Mouse (Mus musculus) thymus, postnatal 10 days (tissue): ENCODE results near the gene Ube2n.
"Not testable (repeated sequence)": the region's sequence is repeated elsewhere in the genome, so short reads cannot be mapped to it uniquely, and the experiment has no call there.

Experiments used
- DNase-seq, 2 experiments: peaks; one replicate each; pipeline ENCODE4 v3.0.0; 2021; ENCODE audit warnings: low spot score in 2 of 2

The Ube2n gene

GRCm38 (mm10) chr10:95525037-95525675 lies 10.2 kb downstream of the Ube2n start:
- DNase-seq, result no peak

- no peak for DNase-seq
Observed at GRCm38 (mm10) chr10:95525871-95526270, 10.9 kb downstream of the Ube2n start.

- DNase-seq, result no peak
Observed at GRCm38 (mm10) chr10:95526495-95527122, 11.7 kb downstream of the Ube2n start.

- DNase-seq, result no peak
Observed at GRCm38 (mm10) chr10:95530551-95531121, 15.7 kb downstream of the Ube2n start.

GRCm38 (mm10) chr10:95532916-95533315 lies 18.0 kb downstream of the Ube2n start:
- DNase-seq, result no peak

GRCm38 (mm10) chr10:95533382-95533781 lies 18.4 kb downstream of the Ube2n start:
- no peak for DNase-seq

GRCm38 (mm10) chr10:95535399-95536221 lies 20.7 kb downstream of the Ube2n start:
- DNase-seq, result no peak

GRCm38 (mm10) chr10:95536222-95536541 lies 21.2 kb downstream of the Ube2n start:
- no peak for DNase-seq

- DNase-seq, result no peak
Observed at GRCm38 (mm10) chr10:95539260-95539659, 24.3 kb downstream of the Ube2n start.

- DNase-seq, result no peak
Observed at GRCm38 (mm10) chr10:95539841-95540240, 24.9 kb downstream of the Ube2n start.

- no peak for DNase-seq
Observed at GRCm38 (mm10) chr10:95542916-95543315, 28.0 kb downstream of the Ube2n start.

GRCm38 (mm10) chr10:95543377-95543776 lies 28.4 kb downstream of the Ube2n start:
- DNase-seq, result no peak

- no peak for DNase-seq
Observed at GRCm38 (mm10) chr10:95544004-95544403, 29.1 kb downstream of the Ube2n start.

- DNase-seq, result no peak
Observed at GRCm38 (mm10) chr10:95544651-95545050, 29.7 kb downstream of the Ube2n start.

GRCm38 (mm10) chr10:95545051-95545450 lies 30.1 kb downstream of the Ube2n start:
- DNase-seq, result no peak

GRCm38 (mm10) chr10:95546178-95546577 lies 31.2 kb downstream of the Ube2n start:
- DNase-seq, result no peak

GRCm38 (mm10) chr10:95548154-95548826 lies 33.3 kb downstream of the Ube2n start:
- no peak for DNase-seq

- not testable (repeated sequence) for DNase-seq
Observed at GRCm38 (mm10) chr10:95549080-95549479, 34.1 kb downstream of the Ube2n start.

GRCm38 (mm10) chr10:95550506-95550905 lies 35.6 kb downstream of the Ube2n start:
- DNase-seq, result peak in 1 of 2 experiments; percentile 35

- no peak for DNase-seq
Observed at GRCm38 (mm10) chr10:95551752-95552151, 36.8 kb downstream of the Ube2n start.

- no peak for DNase-seq
Observed at GRCm38 (mm10) chr10:95552326-95552725, 37.4 kb downstream of the Ube2n start.

- no peak for DNase-seq
Observed at GRCm38 (mm10) chr10:95555866-95556265, 40.9 kb downstream of the Ube2n start.
